Mouse (Mus musculus) subcutaneous adipose tissue, adult 2 months (tissue): ENCODE data around the gene Plekhj1. TPM values are rescaled to one million over a fixed set of nuclear protein-coding genes. Genes with fewer than 3 reads are reported as not detected.

Experiments
- polyA plus RNA-seq: library from polyadenylated mRNA; depleted of rRNA; stranded (reverse); fragments of >200 nt; gene quantifications from 2 replicates; pipeline ENCODE4 v1.2.3, GENCODE M21; 2012; ENCODE audit warnings: low replicate concordance; rRNA removed

Plekhj1 gene
- polyA plus RNA-seq: 44.8 and 76.1 TPM in 2 replicates

DNA sequence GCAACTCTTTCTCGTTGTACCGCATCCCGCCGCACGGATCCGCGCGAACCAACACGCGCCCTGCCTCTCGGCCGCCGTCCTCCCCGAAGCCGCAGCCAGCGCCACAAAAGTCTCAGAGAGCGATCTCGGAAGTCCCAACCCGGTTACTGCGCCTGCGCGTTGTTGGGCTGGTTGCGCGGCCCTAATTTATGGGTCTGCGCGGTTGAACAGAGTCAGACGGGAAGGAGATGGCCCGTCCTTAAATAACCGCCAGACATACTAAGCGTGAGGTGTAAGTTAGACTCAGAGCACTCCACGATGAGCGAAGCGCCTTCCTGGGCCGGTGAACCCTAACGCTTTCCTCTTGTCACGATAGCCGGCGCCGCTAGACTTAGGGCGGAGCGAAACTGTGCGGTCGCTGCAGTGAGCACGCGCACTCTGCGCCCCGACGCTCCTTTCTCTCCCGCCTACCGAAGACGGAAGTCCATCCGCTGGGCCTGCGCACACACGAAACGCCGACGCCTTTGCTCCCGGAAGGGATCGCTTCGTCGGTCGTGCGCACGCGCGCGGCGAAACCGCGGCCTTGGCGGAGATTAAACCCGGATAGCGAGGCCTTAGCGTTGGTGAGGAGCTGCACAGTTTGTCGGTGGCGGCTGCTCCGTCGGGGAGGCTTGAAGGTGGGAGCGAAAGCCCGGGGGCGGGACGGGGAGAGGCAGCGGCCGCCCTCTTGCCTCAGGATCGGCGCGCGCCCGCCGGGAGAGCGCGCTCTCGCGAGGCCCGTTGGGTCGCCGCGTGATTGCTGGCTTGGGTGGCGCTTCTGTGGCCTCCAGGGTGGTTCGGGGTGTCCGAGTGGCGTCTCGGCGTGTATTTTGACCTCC is at the start of gene Plekhj1, which contains the start of gene Sf3a2:
Gene Plekhj1 (minus strand): TSS at position 477 of the 857 bp plus-strand sequence.
Gene Sf3a2 (plus strand): TSS at position 49 of the 857 bp plus-strand sequence.

DNA sequence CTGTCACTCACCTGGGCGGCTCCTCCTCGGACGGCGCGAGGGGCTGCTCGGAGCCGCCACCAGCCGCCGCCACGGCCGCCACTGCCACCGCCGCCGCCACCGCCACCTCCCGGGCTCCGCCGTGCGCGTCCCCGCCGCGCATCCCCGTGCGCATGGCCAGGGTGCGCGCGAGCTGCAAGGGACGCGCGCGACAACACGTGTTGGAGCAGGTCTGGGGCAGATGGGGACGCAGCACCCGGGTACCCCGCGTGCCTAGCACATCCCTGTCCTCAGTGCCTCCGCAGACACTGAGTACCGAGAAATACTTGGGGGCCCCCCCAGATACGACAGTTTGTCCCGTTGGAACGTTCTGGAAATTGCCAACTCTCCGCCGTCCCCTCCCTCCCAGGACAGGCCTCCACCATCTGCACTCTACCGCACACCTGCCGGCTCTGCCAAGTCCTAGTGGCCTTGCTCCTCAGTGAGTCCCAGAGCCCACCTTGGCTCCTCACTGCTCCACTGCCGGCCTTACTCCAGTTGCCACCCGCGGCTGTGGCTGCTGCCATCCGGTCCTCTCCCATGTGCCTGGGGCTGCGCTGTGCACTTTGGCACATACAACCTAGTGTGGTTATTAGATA is 45.6 kb upstream of the Plekhj1 start, which contains the start of gene Lingo3:
Gene Lingo3 (minus strand): TSS at position 109 of the 617 bp plus-strand sequence.

DNA sequence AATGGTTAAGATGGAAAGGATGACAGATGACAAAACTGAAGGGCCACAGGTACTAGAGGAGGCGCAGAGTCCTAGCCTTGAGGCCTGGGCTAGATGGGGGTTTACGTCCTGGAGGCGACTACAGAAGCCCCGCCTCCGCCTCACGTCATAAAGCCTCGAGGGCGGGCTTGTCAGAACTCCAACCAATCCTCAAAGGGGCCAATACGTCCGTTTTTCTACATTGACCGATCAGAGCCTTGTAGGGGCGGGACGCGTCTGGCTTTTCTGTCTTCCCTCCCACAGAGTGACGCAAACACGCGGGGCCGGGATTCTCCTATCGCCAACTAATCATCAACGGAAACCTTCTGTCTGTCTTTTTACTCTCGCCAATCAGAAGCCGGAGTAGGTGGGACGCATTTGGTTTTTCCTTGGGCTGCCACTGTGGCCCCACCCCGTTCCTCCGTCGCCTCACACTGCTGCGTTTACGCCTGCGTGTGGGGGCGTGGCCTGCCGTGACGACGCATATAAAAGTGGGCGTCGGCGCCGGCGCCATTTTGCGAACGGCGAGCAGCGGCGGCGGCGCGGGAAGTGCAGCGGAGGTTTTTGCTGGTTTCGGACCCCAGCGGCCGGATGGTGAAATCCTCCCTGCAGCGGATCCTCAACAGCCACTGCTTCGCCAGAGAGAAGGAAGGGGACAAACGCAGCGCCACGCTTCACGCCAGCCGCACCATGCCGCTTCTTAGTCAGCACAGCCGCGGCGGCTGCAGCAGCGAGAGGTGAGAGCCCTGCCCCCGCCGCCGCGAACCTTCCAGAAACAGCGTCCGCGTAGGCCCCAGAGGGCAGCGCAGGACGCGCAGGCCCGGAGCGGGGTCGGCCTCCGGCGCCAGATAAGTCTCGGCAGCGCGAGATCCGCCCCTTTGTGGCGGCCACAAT is 28.0 kb upstream of the Plekhj1 start, which contains the start of gene Oaz1:
Gene Oaz1 (plus strand): TSS at position 506 of the 912 bp plus-strand sequence.

DNA sequence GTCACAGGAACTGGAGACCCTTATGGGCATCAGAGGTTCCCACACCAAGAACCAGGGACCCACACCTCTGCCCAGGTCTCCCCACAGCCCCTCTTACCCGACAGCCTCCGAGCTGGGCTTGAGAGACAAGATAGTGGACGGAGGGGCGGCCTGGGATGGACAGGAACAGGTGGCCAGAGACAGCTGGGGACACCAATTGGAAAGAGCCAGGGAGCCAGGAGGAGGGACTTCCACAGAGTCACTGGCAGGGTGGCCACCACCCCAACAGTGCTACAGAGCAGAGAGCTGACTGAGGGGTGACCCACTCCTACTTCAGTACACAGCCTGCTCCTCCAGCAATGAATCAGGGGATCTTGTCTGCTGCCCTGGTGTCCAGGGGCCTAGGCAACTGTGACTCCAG is 14.9 kb upstream of the Plekhj1 start, which contains the start of gene Jsrp1:
Gene Jsrp1 (minus strand): TSS at position 133 of the 400 bp plus-strand sequence.

DNA sequence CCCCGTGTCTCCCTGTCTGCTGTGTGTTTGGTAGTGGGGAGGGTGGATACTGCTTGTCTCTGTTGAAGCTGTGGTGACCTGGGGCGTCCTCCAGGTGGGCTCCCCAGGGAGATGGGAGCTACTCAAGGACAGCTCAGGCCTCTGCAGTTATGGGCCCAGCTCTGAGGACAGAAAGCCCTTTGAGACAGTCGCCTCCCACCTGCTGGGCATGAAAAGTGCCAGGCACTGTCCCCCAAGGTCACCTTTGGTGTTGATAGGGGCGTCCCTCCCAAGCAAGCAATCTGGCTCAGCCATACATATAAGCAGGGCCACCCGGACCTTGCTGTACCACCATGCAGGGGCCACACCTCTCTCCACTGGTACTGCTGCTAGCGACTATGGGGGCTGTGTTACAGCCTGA is 6.5 kb upstream of the Plekhj1 start, which contains the start of gene Amh:
Gene Amh (plus strand): TSS at position 328 of the 400 bp plus-strand sequence.

DNA sequence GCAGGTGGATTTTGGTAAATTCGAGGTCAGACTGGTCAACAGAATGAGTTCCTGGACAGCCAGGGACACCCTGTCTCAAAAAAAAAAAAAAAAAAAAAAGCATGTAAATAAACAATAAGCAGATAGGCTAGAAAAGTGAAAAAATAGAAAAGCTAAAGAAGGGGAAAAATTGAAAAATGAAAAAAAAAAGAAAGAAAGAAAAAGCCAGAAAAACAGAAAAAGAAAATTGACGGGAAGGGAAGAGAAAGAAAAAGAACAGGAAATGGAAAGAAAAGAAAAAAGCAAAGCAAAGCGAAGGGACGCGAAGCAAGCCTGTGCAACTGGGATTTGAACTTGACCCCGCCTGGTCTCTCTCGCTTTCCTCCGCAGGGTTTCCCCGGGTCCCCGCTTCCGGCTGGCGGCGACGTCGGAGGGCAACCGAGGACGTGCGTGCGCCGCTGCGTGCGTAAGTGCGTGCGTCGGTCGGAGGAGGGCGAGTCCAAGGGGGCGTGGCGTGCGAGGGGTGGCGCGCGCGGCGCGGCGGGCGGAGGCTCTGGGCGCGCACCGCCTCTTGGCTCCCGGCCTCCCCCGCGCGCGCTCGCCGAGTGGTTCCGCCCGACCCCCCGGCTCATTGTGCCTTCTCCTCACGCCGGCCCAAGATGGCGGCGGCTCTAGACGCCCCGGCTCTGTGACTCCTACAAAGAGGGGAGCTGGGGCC is 43.7 kb downstream of the Plekhj1 start, which contains the start of gene Dot1l:
Gene Dot1l (plus strand): TSS at position 613 of the 697 bp plus-strand sequence.

Other genes with a start within 250 kb of the Plekhj1 start
- 36.1 and 53.1 TPM in 2 replicates for gene Rexo1, start 237.1 kb downstream of the Plekhj1 start, polyA plus RNA-seq
- 13.1 and 28.3 TPM in 2 replicates for gene Klf16, start 221.3 kb downstream of the Plekhj1 start, polyA plus RNA-seq
- gene Abhd17a, start 208.3 kb downstream of the Plekhj1 start, polyA plus RNA-seq: 199 and 204 TPM in 2 replicates
- 107 and 129 TPM in 2 replicates for gene Scamp4, start 195.8 kb downstream of the Plekhj1 start, polyA plus RNA-seq
- 9.4 and 12.8 TPM in 2 replicates for gene Adat3, start 195.7 kb downstream of the Plekhj1 start, polyA plus RNA-seq
- 1.6 and 3.7 TPM in 2 replicates for gene Gm49322, start 192.6 kb downstream of the Plekhj1 start, polyA plus RNA-seq
- gene Csnk1g2, start 175.8 kb downstream of the Plekhj1 start, polyA plus RNA-seq: 183 and 235 TPM in 2 replicates
- gene Btbd2, start 141.6 kb downstream of the Plekhj1 start, polyA plus RNA-seq: 80.1 and 107 TPM in 2 replicates
- gene Mknk2, start 120.5 kb downstream of the Plekhj1 start, polyA plus RNA-seq: 507 and 1,079 TPM in 2 replicates
- 43.3 and 51.8 TPM in 2 replicates for gene Mob3a, start 96.6 kb downstream of the Plekhj1 start, polyA plus RNA-seq
- 61.1 and 73.0 TPM in 2 replicates for gene Izumo4, start 96.4 kb downstream of the Plekhj1 start, polyA plus RNA-seq
- gene Ap3d1, start 56.4 kb downstream of the Plekhj1 start, polyA plus RNA-seq: 155 and 208 TPM in 2 replicates
- 17.0 and 39.8 TPM in 2 replicates for gene Dot1l, start 43.4 kb downstream of the Plekhj1 start, polyA plus RNA-seq
- gene Sf3a2, start 428 bp downstream of the Plekhj1 start, polyA plus RNA-seq: 24.0 and 43.6 TPM in 2 replicates
- 0.44 and 0.53 TPM in 2 replicates for gene Amh, start 6.6 kb upstream of the Plekhj1 start, polyA plus RNA-seq
- gene Jsrp1, start 14.9 kb upstream of the Plekhj1 start, polyA plus RNA-seq: 0.21 and 0.96 TPM in 2 replicates
- 919 and 1,058 TPM in 2 replicates for gene Oaz1, start 28.0 kb upstream of the Plekhj1 start, polyA plus RNA-seq
- gene Lingo3, start 45.4 kb upstream of the Plekhj1 start, polyA plus RNA-seq: 0.03 TPM in 1 of 2 replicates, not detected in the other
- 86.7 and 136 TPM in 2 replicates for gene Lsm7, start 56.6 kb upstream of the Plekhj1 start, polyA plus RNA-seq
- gene Sppl2b, start 56.6 kb upstream of the Plekhj1 start, polyA plus RNA-seq: 62.5 and 116 TPM in 2 replicates
- gene Tmprss9, start 73.2 kb upstream of the Plekhj1 start, polyA plus RNA-seq: 0.07 and 0.36 TPM in 2 replicates
- 179 and 198 TPM in 2 replicates for gene Timm13, start 102.3 kb upstream of the Plekhj1 start, polyA plus RNA-seq
- gene Lmnb2, start 119.6 kb upstream of the Plekhj1 start, polyA plus RNA-seq: 7.3 and 23.8 TPM in 2 replicates
- gene Gadd45b, start 131.4 kb upstream of the Plekhj1 start, polyA plus RNA-seq: 18.0 and 22.1 TPM in 2 replicates
- gene Gng7, start 216.3 kb upstream of the Plekhj1 start, polyA plus RNA-seq: 8.4 and 8.5 TPM in 2 replicates
- 0.08 and 0.13 TPM in 2 replicates for gene Diras1, start 227.0 kb upstream of the Plekhj1 start, polyA plus RNA-seq
- 47.1 and 47.6 TPM in 2 replicates for gene Slc39a3, start 238.8 kb upstream of the Plekhj1 start, polyA plus RNA-seq